Mouse (Mus musculus) lung, postnatal 0 days (tissue): ENCODE data around the gene Ap1s3. TPM values are rescaled to one million over a fixed set of nuclear protein-coding genes. Genes with fewer than 3 reads are reported as not detected.

Experiments
- ATAC-seq: fragments of 200-750 bp; cut with Nextera tagmentation; 2 replicates; pipeline ENCODE4 v1.8.0; 2017; ENCODE audit warnings: moderate library complexity
- DNase-seq: peaks from one replicate; pipeline ENCODE4 v3.0.0-alpha.2; 2016; ENCODE audit warnings: low spot score
- H3K27ac ChIP-seq: fragments of 300-500 bp; sonication (generic); 2 replicates; pipeline ENCODE4 v1.5.1; 2014; ENCODE audit warnings: antibody characterized with exemption, mild to moderate bottlenecking, low read length, mixed read lengths
- H3K27me3 ChIP-seq: fragments of 300-500 bp; sonication (generic); replicated peaks from 2 replicates; pipeline ENCODE4 v1.6.1; 2014; ENCODE audit warnings: low read length, mixed read lengths; ENCODE audit not compliant: insufficient read depth
- H3K36me3 ChIP-seq: fragments of 300-500 bp; sonication (generic); 2 replicates; pipeline ENCODE4 v1.6.1; 2014; ENCODE audit warnings: low read length, mixed read lengths; ENCODE audit not compliant: insufficient read depth
- H3K4me1 ChIP-seq: fragments of 300-500 bp; sonication (generic); 2 replicates; pipeline ENCODE4 v1.6.1; 2014; ENCODE audit warnings: antibody characterized with exemption, low read depth, low read length, mixed read lengths; ENCODE audit not compliant: insufficient read depth
- H3K4me2 ChIP-seq: fragments of 300-500 bp; sonication (generic); replicated peaks from 2 replicates; pipeline ENCODE4 v1.6.1; 2014; ENCODE audit warnings: low read depth, mild to moderate bottlenecking, low read length, moderate library complexity, mixed read lengths
- H3K4me3 ChIP-seq: fragments of 300-500 bp; sonication (generic); 2 replicates; pipeline ENCODE4 v1.5.1; 2014; ENCODE audit warnings: low read depth, low read length
- H3K9ac ChIP-seq: fragments of 300-500 bp; sonication (generic); replicated peaks from 2 replicates; pipeline ENCODE4 v1.6.1; 2014; ENCODE audit warnings: low read depth, mild to moderate bottlenecking
- H3K9me3 ChIP-seq: fragments of 300-500 bp; sonication (generic); 2 replicates; pipeline ENCODE4 v1.6.1; 2016; ENCODE audit warnings: low read length, mixed read lengths
- CTCF ChIP-seq: IDR thresholded peaks from 2 replicates; pipeline ENCODE4 v1.5.1; 2016; ENCODE audit warnings: antibody characterized with exemption, mild to moderate bottlenecking
- EP300 ChIP-seq: IDR thresholded peaks from 2 replicates; pipeline ENCODE4 v1.6.1; 2016; ENCODE audit warnings: antibody characterized with exemption, mild to moderate bottlenecking, control low read depth
- WGBS: fragments of 180-500 bp; shearing (Covaris S2); extraction: QIAGEN DNeasy Blood & Tissue Kit; methylation state at CpG from one replicate; pipeline ENCODE4 v1.1.7; 2014; 5-methylcytosine and 5-hydroxymethylcytosine counted together
- polyA plus RNA-seq: library from polyadenylated mRNA; unstranded; fragments of >200 nt; fragmentation: Nextera tagmentation; extraction: Ambion mirVana; gene quantifications from 2 replicates; pipeline ENCODE4 v1.2.1, GENCODE M21; 2015

The Ap1s3 gene
- polyA plus RNA-seq, 1 experiment from 2014 or later: 1.2 TPM

DNA sequence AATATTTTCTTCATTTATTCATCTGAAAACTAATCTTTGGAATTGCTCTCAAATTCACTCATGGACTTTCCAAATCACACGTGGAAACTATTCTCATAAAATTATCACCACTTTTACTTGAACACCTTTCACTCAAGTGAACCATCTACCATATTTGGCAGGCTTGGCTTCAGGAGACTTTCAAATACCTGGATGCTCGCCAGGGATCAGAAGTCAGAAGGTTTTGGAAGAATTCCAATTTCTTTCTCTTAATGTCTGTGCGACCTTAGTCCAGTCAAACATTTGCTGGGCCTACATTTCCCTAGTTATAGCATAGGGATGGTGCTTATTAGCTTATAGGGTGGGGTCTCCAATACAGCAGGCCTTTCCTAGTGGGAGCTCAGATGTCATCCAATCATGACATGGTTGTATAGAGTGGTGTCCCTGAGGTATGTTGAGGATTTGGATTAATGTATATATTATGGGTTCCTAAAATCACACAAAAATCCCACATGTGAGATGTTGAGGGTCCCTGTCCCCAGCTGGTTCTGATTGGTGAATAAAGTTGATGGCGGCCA, 79.0 kb downstream of the Ap1s3 start:
- 38% methylated on average over 4 of the region's 4 CpGs for WGBS
- no peak overlapping the region for H3K4me3 ChIP-seq
- H3K4me2 ChIP-seq: no peak overlapping the region
- TF ChIP-seq EP300: no peak
- TF ChIP-seq CTCF: no peak
- H3K27me3 ChIP-seq: no peaks in the 10 kb centered on the region
- H3K9me3 ChIP-seq: no peaks in the 10 kb centered on the region
- no peak overlapping the region for H3K9ac ChIP-seq
- H3K27ac ChIP-seq: no peak overlapping the region
- DNase-seq (no peak), ATAC-seq (no peak)
- no peaks in the 10 kb centered on the region for H3K4me1 ChIP-seq
- H3K36me3 ChIP-seq: no peaks in the 10 kb centered on the region

DNA sequence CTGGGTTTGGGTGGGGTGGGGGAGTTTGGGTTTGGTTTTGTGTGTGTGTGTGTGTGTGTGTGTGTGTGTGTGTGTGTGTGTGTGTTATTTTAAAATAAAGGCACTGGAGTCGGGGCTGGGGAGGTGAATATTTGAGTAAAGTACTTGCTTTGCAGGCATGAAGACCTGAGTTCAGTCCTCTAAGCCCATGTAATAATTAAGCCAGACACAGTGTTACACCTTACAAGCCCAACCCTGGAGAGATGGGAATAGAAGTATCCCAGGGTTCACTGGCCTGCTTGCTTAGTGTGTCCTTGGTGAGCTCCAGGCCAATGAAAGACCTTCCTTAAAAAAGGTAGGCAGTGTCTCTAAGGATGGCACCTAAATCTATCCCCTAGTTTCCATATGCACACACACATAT, 80.7 kb downstream of the Ap1s3 start:
- Histone ChIP-seq H3K27me3 (no peaks in the 10 kb centered on the region), H3K9ac (no peak overlapping the region), H3K4me2 (no peak overlapping the region), H3K4me3 (no peak overlapping the region), H3K9me3 (no peaks in the 10 kb centered on the region), H3K36me3 (no peaks in the 10 kb centered on the region), H3K27ac (no peak overlapping the region), H3K4me1 (no peaks in the 10 kb centered on the region)
- WGBS: 91% methylated on average over 1 of the region's 1 CpGs
- TF ChIP-seq EP300 (no peak), CTCF (no peak)
- DNase-seq (no peak), ATAC-seq (no peak)

DNA sequence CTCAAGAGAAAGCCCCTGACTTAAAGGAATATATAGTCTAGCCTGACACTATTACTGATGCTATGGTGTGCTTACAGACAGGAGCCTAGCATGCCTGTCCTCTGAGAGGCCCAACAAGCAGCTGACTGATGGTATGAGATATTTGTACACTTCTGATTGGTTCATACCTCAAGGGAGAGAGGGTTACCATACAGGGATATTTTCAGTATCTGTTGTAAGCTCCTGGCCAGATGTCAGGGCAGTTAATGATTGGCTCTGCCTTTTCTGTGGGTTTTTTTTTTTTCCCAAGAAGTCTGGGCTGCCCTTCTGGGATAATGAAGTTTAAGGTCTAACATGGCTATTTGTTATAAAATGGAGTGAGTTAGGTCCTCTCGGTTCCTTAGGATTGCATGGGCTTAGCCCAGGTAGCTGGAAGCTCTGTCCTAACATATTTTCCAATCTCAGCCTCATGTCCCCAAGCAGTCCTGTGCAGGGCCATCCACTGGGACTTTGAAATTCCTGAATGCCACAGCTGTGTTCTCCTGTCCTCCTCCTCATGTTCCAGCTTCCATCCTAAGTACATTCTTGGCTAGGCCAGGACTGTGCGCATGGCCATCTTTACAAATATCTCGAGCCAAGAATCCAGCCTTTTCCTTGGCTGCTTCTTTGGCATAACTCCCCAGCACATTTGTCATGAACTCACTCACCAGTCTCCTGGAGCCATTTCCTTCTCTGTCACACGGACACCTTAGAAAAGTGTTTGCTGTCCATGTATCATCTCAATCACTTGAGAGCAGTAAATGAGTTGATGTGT, 81.6 kb downstream of the Ap1s3 start:
- Histone ChIP-seq H3K9me3 (no peaks in the 10 kb centered on the region), H3K27me3 (no peaks in the 10 kb centered on the region), H3K4me1 (no peaks in the 10 kb centered on the region), H3K36me3 (no peaks in the 10 kb centered on the region), H3K4me2 (no peak overlapping the region), H3K4me3 (no peak overlapping the region), H3K27ac (no peak overlapping the region), H3K9ac (no peak overlapping the region)
- ATAC-seq: no peak
- DNase-seq: peak; percentile 8
- WGBS: 59% methylated on average over 4 of the region's 4 CpGs
- TF ChIP-seq CTCF (no peak), EP300 (no peak)

DNA sequence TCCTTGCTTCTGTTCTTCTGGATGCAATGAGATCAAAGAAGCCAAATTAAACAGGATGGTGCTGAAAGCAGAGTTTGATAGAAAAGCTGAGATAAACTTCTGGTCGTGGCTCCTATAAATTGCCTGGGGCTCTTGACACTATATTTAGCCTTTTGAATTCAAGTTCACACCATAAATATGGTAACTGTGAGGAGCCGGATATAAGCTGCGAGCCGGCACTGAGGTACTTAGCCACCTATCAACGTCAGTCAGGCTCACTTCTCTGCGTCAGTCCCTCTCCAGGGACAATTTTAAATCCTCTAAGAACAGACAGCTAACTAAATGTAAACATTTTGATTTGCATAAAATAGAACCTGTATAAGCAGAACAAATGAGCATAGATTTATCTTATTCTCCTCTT, 82.3 kb downstream of the Ap1s3 start:
- ATAC-seq: no peak
- H3K4me1 ChIP-seq: no peaks in the 10 kb centered on the region
- no peak overlapping the region for H3K4me2 ChIP-seq
- no peak overlapping the region for H3K4me3 ChIP-seq
- TF ChIP-seq EP300: no peak
- no peak for TF ChIP-seq CTCF
- H3K9me3 ChIP-seq: no peaks in the 10 kb centered on the region
- H3K27ac ChIP-seq: no peak overlapping the region
- 36% methylated on average over 6 of the region's 6 CpGs for WGBS
- no peak overlapping the region for H3K9ac ChIP-seq
- no peaks in the 10 kb centered on the region for H3K36me3 ChIP-seq
- H3K27me3 ChIP-seq: no peaks in the 10 kb centered on the region
- no peak for DNase-seq

DNA sequence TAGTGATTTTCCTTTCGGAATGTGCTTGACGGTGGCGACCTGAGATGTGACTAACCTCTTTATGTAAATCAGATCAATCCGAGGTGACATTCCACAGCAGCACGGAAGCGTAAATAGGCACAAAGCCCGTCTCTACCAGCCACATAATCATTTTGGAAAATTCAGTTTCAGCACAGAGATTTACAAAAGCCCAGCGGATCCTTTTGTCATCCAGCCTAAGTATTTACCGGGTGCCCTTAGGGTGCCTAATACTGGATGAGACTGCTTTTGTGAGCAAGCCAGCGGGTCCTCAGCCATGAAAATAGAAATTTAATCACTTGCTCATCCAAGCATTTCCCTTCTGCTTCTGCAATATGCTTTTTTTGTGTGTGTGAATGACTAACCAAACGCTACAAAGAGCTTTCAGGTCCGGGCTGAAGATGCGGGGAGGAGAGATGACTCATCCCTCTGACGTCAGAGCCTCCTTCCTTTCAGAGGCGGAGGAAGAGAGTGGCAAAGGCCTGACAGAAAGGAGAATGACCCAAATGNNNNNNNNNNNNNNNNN, 90.6 kb downstream of the Ap1s3 start:
- WGBS: 8% methylated on average over 15 of the region's 15 CpGs
- Histone ChIP-seq H3K27me3 (no peaks in the 10 kb centered on the region), H3K36me3 (no peaks in the 10 kb centered on the region), H3K27ac (no peak overlapping the region), H3K4me1 (0 out of 2 replicates have a peak, but pooled peaks cover 4% of the 10 kb centered on the region), H3K9ac (no peak overlapping the region), H3K4me2 (peak overlapping the region; percentile 50), H3K4me3 (0 out of 2 replicates have a peak overlapping the region, but pooled peaks have one; percentile 14), H3K9me3 (no peaks in the 10 kb centered on the region)
- peak; percentile 77 for DNase-seq
- TF ChIP-seq CTCF (no peak), EP300 (no peak)
- ATAC-seq: peak; percentile 67

DNA sequence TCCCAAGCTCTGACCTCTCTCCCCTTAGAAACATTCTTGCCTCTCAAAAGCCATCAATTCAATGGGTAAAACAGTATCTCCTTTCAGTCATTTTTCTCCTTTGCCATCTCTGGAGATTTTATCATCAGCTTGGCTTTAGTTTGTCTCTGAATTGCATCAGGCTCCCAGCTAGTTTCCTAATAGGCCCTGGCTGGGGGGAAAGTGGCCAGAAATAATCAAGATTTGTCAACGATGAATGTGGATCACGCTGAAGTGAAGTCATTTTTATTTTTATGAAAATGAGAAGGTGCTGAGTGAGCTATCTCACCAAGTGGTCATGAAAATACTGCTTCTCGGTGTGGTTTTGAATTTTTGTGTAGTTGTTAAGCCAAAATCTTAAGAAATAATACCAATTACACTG, 94.4 kb downstream of the Ap1s3 start:
- Histone ChIP-seq H3K9ac (no peak overlapping the region), H3K4me1 (0 out of 2 replicates have a peak, but pooled peaks cover 4% of the 10 kb centered on the region), H3K36me3 (no peaks in the 10 kb centered on the region), H3K4me3 (no peak overlapping the region), H3K4me2 (no peak overlapping the region), H3K27me3 (no peaks in the 10 kb centered on the region), H3K9me3 (no peaks in the 10 kb centered on the region), H3K27ac (no peak overlapping the region)
- 70% methylated on average over 3 of the region's 3 CpGs for WGBS
- TF ChIP-seq CTCF (no peak), EP300 (no peak)
- peak; percentile 44; the same call in 1 of the 2 replicates for ATAC-seq
- DNase-seq: peak; percentile 74
